Mouse (Mus musculus): ENCODE results near the gene Gm20388. TPM values are rescaled to one million over a fixed set of nuclear protein-coding genes. Genes with fewer than 3 reads are reported as not detected.

Gene Gm20388
- total and polyA plus RNA-seq, 2 experiments from 2014 or later: 51.3 TPM; not detected in 1

DNA sequence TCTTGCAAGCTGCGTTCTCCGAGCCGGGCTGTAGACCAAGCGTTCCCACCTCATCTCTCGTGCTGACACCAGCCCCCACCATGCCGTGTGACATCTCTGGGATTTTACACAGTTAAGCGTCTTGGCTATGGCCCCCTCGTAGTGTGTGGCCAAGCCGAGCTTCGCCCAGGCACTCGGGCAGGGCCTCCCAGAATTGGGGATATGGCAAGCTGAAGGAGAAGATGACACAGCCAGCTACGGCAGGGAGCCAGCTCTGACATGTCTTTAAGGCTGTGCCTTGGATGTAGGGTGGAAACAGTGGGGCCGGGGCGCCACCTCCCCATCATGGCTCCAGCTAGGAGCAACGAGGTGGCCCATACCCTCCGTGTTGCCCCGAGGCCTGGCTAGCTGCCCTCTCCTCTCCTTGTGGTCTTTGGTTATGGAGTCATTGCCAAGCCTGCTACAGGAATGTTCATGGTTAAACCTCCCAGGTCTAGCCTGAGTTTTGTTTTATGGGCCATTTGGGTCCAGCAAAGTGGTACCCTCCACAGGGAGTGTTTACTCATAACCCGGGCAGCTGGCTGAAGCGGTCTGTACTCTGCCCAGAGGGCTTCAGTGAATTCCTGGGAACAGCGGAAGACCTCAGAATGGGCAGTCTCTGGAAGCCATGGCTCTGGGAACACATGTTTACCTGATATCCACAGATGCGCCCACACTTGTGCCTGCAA is 406.6 kb downstream of the Gm20388 start:
- 71% methylated on average over 21 of the region's 21 CpGs for WGBS
- ATAC-seq (peak; percentile 86), DNase-seq (peak; percentile 72)
- Histone ChIP-seq H3K36me3 (ENCODE audit: insufficient read depth) (no peaks in the 10 kb centered on the region), H3K27ac (ENCODE audit: low read depth, low read length) (no peak overlapping the region), H3K27me3 (ENCODE audit: insufficient read depth, low read length) (no peaks in the 10 kb centered on the region), H3K9me3 (ENCODE audit: low read length) (no peaks in the 10 kb centered on the region), H3K4me2 (ENCODE audit: low read depth) (no peak overlapping the region), H3K4me1 (ENCODE audit: insufficient read depth) (no peaks in the 10 kb centered on the region), H3K9ac (no peak overlapping the region), H3K4me3 (ENCODE audit: low read depth, low read length) (no peak overlapping the region)
- no peak for TF ChIP-seq CTCF (IDR thresholded peaks at IDR 0.05; ENCODE audit: low read depth)

DNA sequence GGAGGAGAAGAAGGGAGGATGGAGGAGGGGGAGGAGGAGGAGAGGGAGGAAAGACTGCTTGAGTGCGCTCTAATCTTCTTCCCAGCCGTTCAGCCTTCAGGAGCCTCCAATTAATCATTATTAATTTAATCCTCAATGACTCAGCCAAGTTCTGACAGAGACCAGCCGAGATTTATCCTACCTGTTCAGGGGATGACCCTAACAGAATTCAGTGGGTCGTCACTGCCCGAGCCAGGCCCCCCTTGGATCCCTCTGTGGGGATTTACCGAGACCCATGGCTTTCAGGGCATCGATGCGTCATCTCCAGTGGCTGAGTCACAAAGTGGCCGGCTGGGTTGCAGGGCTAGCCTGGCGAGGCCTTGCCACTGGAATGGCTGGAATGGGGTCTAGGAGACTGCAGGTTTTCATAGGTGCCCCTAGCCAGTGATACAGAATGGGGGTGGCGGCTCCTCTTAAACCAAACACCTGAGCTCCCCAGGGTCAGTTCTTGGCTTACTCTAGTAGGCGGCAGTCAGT is 407.9 kb downstream of the Gm20388 start:
- Histone ChIP-seq H3K27me3 (ENCODE audit: insufficient read depth, low read length) (no peaks in the 10 kb centered on the region), H3K4me3 (ENCODE audit: low read depth, low read length) (no peak overlapping the region), H3K4me2 (ENCODE audit: low read depth) (no peak overlapping the region), H3K36me3 (ENCODE audit: insufficient read depth) (no peaks in the 10 kb centered on the region), H3K9me3 (ENCODE audit: low read length) (no peaks in the 10 kb centered on the region), H3K4me1 (ENCODE audit: insufficient read depth) (0 out of 2 replicates have a peak, but pooled peaks cover 3% of the 10 kb centered on the region), H3K9ac (no peak overlapping the region), H3K27ac (ENCODE audit: low read depth, low read length) (no peak overlapping the region)
- no peak for TF ChIP-seq CTCF (IDR thresholded peaks at IDR 0.05; ENCODE audit: low read depth)
- DNase-seq (no peak), ATAC-seq (no peak)
- 65% methylated on average over 12 of the region's 12 CpGs for WGBS

DNA sequence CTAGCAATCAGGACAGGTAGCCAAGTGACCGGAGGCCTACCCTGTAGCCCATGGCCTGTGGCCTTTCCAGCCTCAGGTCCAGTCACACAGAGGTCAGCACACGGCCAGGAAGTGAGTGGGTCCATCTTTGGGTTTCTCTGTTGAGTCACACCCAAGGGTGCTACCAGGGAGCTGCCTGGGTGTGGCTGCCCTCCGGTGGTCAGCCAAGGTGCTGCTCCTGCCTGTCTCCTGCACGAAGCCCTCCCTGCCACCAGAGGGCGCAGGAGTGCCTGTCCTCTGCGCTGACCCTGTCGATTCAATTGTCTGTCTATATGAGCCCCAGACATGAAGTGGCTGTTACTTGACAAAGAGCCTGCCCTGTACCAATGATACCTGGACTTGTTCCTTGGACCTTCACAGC is 408.8 kb downstream of the Gm20388 start:
- peak; percentile 74 for DNase-seq
- no peaks in the 10 kb centered on the region for H3K36me3 ChIP-seq (ENCODE audit: insufficient read depth)
- 0 out of 2 replicates have a peak, but pooled peaks have one; percentile 16 for ATAC-seq
- H3K4me1 ChIP-seq (ENCODE audit: insufficient read depth): 0 out of 2 replicates have a peak, but pooled peaks cover 4% of the 10 kb centered on the region
- H3K4me3 ChIP-seq (ENCODE audit: low read depth, low read length): no peak overlapping the region
- H3K27me3 ChIP-seq (ENCODE audit: insufficient read depth, low read length): no peaks in the 10 kb centered on the region
- no peak overlapping the region for H3K4me2 ChIP-seq (ENCODE audit: low read depth)
- H3K27ac ChIP-seq (ENCODE audit: low read depth, low read length): no peak overlapping the region
- 22% methylated on average over 7 of the region's 7 CpGs for WGBS
- peak; percentile 99 for TF ChIP-seq CTCF (IDR thresholded peaks at IDR 0.05; ENCODE audit: low read depth)
- no peaks in the 10 kb centered on the region for H3K9me3 ChIP-seq (ENCODE audit: low read length)
- H3K9ac ChIP-seq: no peak overlapping the region

DNA sequence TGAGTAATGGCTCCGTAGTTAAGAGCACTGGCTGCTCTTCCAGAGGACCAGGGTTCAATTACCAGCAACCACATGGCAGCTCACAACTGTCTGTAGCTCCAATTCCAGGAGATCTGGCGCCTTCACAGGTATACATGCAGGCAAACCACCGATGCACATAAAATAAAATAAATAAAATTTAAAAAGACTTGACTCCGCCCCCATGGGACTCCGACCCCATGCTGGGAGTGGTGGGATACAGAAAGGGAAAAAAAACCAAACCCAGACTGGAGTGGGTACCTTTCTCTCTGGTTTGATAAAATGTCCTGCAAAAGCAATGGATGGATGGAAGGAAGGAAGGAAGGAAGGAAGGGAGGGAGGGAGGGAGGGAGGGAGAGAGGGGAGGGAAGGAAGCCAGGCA is 409.5 kb downstream of the Gm20388 start:
- Histone ChIP-seq H3K4me3 (ENCODE audit: low read depth, low read length) (no peak overlapping the region), H3K9ac (no peak overlapping the region), H3K27ac (ENCODE audit: low read depth, low read length) (no peak overlapping the region), H3K36me3 (ENCODE audit: insufficient read depth) (no peaks in the 10 kb centered on the region), H3K4me2 (ENCODE audit: low read depth) (no peak overlapping the region), H3K4me1 (ENCODE audit: insufficient read depth) (0 out of 2 replicates have a peak, but pooled peaks cover 4% of the 10 kb centered on the region), H3K9me3 (ENCODE audit: low read length) (no peaks in the 10 kb centered on the region), H3K27me3 (ENCODE audit: insufficient read depth, low read length) (no peaks in the 10 kb centered on the region)
- no peak for ATAC-seq
- no peak for DNase-seq
- WGBS: 90% methylated on average over 5 of the region's 5 CpGs
- no peak for TF ChIP-seq CTCF (IDR thresholded peaks at IDR 0.05; ENCODE audit: low read depth)

DNA sequence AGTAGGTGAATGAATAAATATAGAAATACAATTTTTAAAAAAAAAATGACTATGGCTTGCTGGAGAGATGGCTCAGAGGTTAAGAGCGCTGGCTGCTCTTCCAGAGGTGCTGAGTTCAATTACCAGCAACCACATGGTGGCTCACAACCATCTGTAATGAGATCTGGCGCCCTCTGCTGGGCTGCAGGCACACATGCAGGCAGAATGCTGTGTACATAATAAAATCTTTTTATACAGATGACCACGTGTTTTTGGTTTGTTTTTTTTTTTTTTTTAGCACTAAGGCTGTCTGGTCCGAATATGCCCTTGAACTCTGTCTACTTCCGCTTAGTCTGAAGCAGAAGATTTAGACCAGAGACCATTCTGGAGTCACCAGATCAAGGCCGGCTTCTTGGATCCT is 411.1 kb downstream of the Gm20388 start:
- TF ChIP-seq CTCF (IDR thresholded peaks at IDR 0.05; ENCODE audit: low read depth): peak; percentile 74

DNA sequence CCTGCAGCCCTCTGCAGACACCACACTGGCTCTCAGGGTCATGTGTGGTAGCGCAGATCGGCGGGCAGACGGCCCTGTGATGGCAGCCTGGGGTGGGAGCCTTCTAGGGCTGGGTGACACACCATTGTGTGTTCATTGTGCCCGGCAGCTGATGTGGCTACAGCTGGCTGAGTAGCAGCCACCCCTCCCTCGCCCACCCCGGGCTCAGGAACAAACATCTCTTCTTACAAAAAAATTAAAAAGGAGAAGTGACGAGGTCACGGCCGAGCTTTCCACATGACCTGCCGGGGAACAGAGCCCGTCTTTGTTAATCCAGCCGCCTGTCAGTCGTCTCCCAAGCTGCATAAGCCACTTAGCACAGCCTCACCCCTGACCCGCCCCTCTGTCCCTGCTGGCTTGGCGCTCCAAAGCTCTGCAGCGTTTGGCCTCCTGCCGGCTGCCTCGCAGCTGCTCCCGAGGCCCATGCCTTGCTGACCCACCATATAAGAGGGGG is 412.4 kb downstream of the Gm20388 start:
- 0 out of 2 replicates have a peak, but pooled peaks have one; percentile 18 for TF ChIP-seq CTCF (IDR thresholded peaks at IDR 0.05; ENCODE audit: low read depth)
- H3K4me1 ChIP-seq (ENCODE audit: insufficient read depth): 0 out of 2 replicates have a peak, but pooled peaks cover 4% of the 10 kb centered on the region
- WGBS: 11% methylated on average over 20 of the region's 20 CpGs
- H3K27ac ChIP-seq (ENCODE audit: low read depth, low read length): no peak overlapping the region
- no peaks in the 10 kb centered on the region for H3K9me3 ChIP-seq (ENCODE audit: low read length)
- no peaks in the 10 kb centered on the region for H3K36me3 ChIP-seq (ENCODE audit: insufficient read depth)
- ATAC-seq (peak; percentile 78), DNase-seq (peak; percentile 59)
- no peak overlapping the region for H3K9ac ChIP-seq
- H3K4me3 ChIP-seq (ENCODE audit: low read depth, low read length): no peak overlapping the region
- no peak overlapping the region for H3K4me2 ChIP-seq (ENCODE audit: low read depth)
- H3K27me3 ChIP-seq (ENCODE audit: insufficient read depth, low read length): no peaks in the 10 kb centered on the region

More for the DNA sequence above, 411.1 kb downstream of the Gm20388 start:
- Histone ChIP-seq H3K27me3 (ENCODE audit: insufficient read depth, low read length) (no peaks in the 10 kb centered on the region), H3K4me3 (ENCODE audit: low read depth, low read length) (no peak overlapping the region), H3K9me3 (ENCODE audit: low read length) (no peaks in the 10 kb centered on the region), H3K27ac (ENCODE audit: low read depth, low read length) (no peak overlapping the region), H3K9ac (no peak overlapping the region), H3K4me2 (ENCODE audit: low read depth) (no peak overlapping the region), H3K36me3 (ENCODE audit: insufficient read depth) (no peaks in the 10 kb centered on the region), H3K4me1 (ENCODE audit: insufficient read depth) (0 out of 2 replicates have a peak, but pooled peaks cover 4% of the 10 kb centered on the region)
- 56% methylated on average over 6 of the region's 6 CpGs for WGBS
- ATAC-seq (no peak), DNase-seq (no peak)

DNA sequence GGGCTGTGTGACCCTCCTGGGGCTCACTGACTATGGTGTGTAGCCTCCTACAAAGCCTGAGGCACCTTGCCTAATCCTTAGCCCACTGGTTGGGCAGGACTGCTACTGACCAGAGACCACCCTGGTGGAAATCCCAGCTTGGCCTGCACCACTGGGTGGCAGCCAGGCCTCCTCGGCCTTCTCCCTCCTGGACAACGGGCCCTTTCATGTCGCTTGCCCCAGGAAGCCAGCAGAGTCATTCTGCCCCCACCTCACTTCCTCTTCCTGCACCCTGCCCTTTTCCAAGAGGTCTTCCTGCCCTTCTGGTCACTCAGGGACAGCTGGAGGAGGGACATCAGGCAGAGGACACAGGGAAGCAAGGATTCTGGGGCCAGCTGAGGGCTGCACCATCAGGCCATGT is 413.9 kb downstream of the Gm20388 start:
- no peak for TF ChIP-seq CTCF (IDR thresholded peaks at IDR 0.05; ENCODE audit: low read depth)
- Histone ChIP-seq H3K27me3 (ENCODE audit: insufficient read depth, low read length) (no peaks in the 10 kb centered on the region), H3K4me1 (ENCODE audit: insufficient read depth) (peaks cover 10% of the 10 kb centered on the region), H3K4me2 (ENCODE audit: low read depth) (no peak overlapping the region), H3K36me3 (ENCODE audit: insufficient read depth) (no peaks in the 10 kb centered on the region), H3K9me3 (ENCODE audit: low read length) (no peaks in the 10 kb centered on the region), H3K27ac (ENCODE audit: low read depth, low read length) (no peak overlapping the region), H3K9ac (no peak overlapping the region), H3K4me3 (ENCODE audit: low read depth, low read length) (no peak overlapping the region)
- 36% methylated on average over 3 of the region's 3 CpGs for whole genome bisulfite sequencing
- ATAC-seq (no peak), DNase-seq (no peak)

Measured in forebrain, postnatal 0 days (tissue).